Mouse (Mus musculus) lung, embryonic 16.5 days (tissue): ENCODE data around the gene Rpgr. TPM values are rescaled to one million over a fixed set of nuclear protein-coding genes. Genes with fewer than 3 reads are reported as not detected.

Experiments used
- ATAC-seq: fragments of 200-750 bp; cut with Nextera tagmentation; 2 replicates; pipeline ENCODE4 v1.8.0; 2017; ENCODE audit warnings: low read depth, mild to moderate bottlenecking, moderate library complexity
- H3K27ac ChIP-seq: fragments of 300-500 bp; sonication (generic); 2 replicates; pipeline ENCODE4 v1.5.1; 2014; ENCODE audit warnings: mild to moderate bottlenecking, control low read depth, low read length
- H3K27me3 ChIP-seq: fragments of 300-500 bp; sonication (generic); 2 replicates; pipeline ENCODE4 v1.6.1; 2014; ENCODE audit warnings: low read depth, low read length, mixed read lengths; ENCODE audit not compliant: control insufficient read depth, insufficient read depth
- H3K36me3 ChIP-seq: fragments of 300-500 bp; sonication (generic); 2 replicates; pipeline ENCODE4 v1.6.1; 2014; ENCODE audit warnings: low read length; ENCODE audit not compliant: control insufficient read depth, insufficient read depth
- H3K4me1 ChIP-seq: fragments of 300-500 bp; sonication (generic); replicated peaks from 2 replicates; pipeline ENCODE4 v1.6.1; 2014; ENCODE audit warnings: low read length, mixed read lengths; ENCODE audit not compliant: control insufficient read depth, insufficient read depth
- H3K4me2 ChIP-seq: fragments of 300-500 bp; sonication (generic); 2 replicates; pipeline ENCODE4 v1.6.1; 2014; ENCODE audit warnings: low read depth, low read length, control low read depth
- H3K4me3 ChIP-seq: fragments of 300-500 bp; sonication (generic); 2 replicates; pipeline ENCODE4 v1.5.1; 2014; ENCODE audit warnings: mild to moderate bottlenecking, low read length, control low read depth
- H3K9ac ChIP-seq: fragments of 300-500 bp; sonication (generic); 2 replicates; pipeline ENCODE4 v1.6.1; 2014; ENCODE audit warnings: low read length, control low read depth
- H3K9me3 ChIP-seq: fragments of 300-500 bp; sonication (generic); 2 replicates; pipeline ENCODE4 v1.6.1; 2016; ENCODE audit warnings: low read length; ENCODE audit not compliant: control insufficient read depth
- WGBS: fragments of 180-500 bp; shearing (Covaris S2); extraction: QIAGEN DNeasy Blood & Tissue Kit; methylation state at CpG from one replicate; pipeline ENCODE4 v1.1.7; 2014; 5-methylcytosine and 5-hydroxymethylcytosine counted together
- polyA plus RNA-seq: library from polyadenylated mRNA; unstranded; fragments of >200 nt; fragmentation: Nextera tagmentation; extraction: Ambion mirVana; gene quantifications from 2 replicates; pipeline ENCODE4 v1.2.1, GENCODE M21; 2015

The Rpgr gene
- polyA plus RNA-seq: 16.9 and 17.4 TPM in 2 replicates

DNA sequence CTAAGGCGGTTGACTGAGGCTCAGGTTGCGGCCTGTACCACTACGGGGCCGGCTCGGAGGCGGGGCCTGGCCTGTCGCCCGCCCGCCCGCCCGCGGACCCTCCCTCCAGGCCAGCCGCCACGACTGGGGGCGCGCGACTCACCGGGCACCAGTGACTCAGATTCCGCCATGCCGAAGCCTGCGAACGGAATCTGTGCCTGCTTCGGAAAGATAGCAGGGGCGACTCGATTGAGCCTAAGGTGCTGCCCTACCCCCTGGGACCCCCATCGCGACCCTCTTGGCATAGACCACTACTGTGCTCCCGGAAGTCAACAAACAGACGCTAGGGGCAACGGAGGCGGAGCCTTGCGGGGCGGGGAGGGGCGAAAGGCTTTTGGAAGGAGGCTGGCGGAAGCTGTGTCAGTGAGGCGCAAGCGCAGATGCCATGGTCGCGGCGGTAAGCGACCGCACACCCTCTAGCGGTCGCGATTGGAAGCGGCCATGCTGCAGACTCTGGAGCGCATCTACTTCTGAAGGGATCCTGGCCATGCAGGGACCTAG lies at the start of gene Rpgr:
Rpgr (minus strand) TSS at position 511 of the 540 bp plus-strand sequence.
- H3K27ac ChIP-seq: peak within 1 kb of the TSS; percentile 71
- WGBS: 12% methylated on average over 39 of the region's 47 CpGs
- ATAC-seq: peak; percentile 100
- peak within 1 kb of the TSS; percentile 58 for H3K4me3 ChIP-seq
- H3K4me1 ChIP-seq: no peaks in the 10 kb centered on the region
- H3K9me3 ChIP-seq: no peaks in the 10 kb centered on the region; the same call in 1 of the 2 replicates
- no peaks in the 10 kb centered on the region for H3K36me3 ChIP-seq
- no peaks in the 10 kb centered on the region for H3K27me3 ChIP-seq
- peak within 1 kb of the TSS; percentile 56 for H3K4me2 ChIP-seq
- peak within 1 kb of the TSS; percentile 65 for H3K9ac ChIP-seq

DNA sequence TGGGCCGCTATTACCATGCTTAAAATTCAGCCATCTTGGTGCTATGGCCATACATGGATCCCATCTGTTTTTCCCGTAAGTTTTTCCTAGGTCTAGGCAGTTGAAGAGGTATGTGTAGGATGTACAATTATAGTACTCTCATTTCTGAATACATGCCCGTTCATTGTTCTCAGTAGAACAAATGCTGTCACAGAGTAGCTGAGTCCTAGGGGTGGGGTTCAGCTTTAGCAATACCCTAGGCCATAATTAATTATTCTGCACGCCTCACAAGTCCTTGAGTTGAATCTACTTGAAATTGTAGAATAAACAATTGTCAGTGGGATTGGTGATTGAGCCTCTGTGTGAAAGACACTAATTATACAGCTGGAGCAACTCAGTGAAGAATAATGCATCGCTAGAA lies 41.5 kb upstream of the Rpgr start:
- H3K4me3 ChIP-seq: no peak overlapping the region
- H3K27ac ChIP-seq: no peak overlapping the region
- WGBS: 64% methylated on average over 5 of the region's 5 CpGs
- no peak overlapping the region for H3K9ac ChIP-seq
- no peaks in the 10 kb centered on the region for H3K36me3 ChIP-seq
- no peaks in the 10 kb centered on the region for H3K27me3 ChIP-seq
- no peak overlapping the region for H3K4me2 ChIP-seq
- ATAC-seq: 0 out of 2 replicates have a peak, but pooled peaks have one; percentile 45
- H3K9me3 ChIP-seq: no peaks in the 10 kb centered on the region
- no peaks in the 10 kb centered on the region for H3K4me1 ChIP-seq

DNA sequence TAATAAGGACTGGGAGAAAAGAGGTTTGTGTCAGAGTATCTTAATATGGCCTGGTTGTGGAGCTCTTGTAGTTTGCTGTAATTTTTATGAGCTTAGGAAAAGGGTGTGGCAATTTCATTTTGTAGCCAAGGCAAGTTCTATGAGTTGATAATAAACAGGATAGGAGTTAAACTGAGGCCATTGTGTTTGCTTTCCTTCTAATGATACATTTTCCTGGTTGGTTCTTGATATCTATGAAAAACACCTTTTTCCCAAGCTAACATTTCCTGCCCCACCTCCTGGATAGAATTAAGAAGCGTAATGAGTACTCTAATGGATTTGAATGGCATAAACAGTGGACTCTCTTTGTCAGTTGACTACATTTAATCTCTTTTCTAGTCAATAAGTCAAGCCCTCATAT lies 41.1 kb upstream of the Rpgr start:
- H3K9me3 ChIP-seq: no peaks in the 10 kb centered on the region
- H3K27ac ChIP-seq: no peak overlapping the region
- H3K4me2 ChIP-seq: no peak overlapping the region
- no peaks in the 10 kb centered on the region for H3K36me3 ChIP-seq
- 57% methylated on average over 1 of the region's 1 CpGs for WGBS
- ATAC-seq: 0 out of 2 replicates have a peak, but pooled peaks have one; percentile 5
- H3K4me3 ChIP-seq: no peak overlapping the region
- H3K9ac ChIP-seq: no peak overlapping the region
- no peaks in the 10 kb centered on the region for H3K27me3 ChIP-seq
- H3K4me1 ChIP-seq: no peaks in the 10 kb centered on the region

DNA sequence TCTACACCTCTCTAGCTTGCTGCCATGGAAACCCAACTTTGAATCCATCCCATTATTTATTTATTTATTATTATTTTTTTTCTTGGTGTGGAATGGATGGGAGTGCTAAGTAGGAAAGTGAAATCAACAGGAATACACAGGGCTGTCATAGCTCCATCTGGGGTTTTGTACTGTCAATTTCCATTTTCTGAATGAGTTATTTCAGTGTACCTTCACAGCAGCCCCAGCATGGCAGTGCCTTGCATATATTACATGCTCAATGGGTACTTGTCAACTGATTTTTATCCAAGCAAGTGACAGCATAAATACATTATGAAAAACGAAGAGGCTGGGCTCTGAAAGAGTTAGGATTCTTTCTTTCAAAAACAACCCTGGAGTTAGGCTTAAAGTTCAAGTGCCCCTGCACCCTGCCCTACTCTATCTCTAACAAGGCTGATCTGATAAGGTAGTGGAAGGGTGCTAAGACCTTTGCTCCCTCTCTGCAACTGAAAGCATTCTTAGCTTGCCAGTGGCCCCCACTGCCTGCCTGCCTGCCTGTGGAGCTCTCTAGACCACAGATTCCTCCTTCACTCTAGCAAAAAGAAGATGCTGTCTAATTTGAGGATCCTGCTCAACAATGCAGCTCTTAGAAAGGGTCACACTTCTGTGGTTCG lies 35.3 kb upstream of the Rpgr start, which contains the start of gene Otc:
Otc (plus strand) TSS at position 454 of the 653 bp plus-strand sequence.
- WGBS: 30% methylated on average over 2 of the region's 2 CpGs

DNA sequence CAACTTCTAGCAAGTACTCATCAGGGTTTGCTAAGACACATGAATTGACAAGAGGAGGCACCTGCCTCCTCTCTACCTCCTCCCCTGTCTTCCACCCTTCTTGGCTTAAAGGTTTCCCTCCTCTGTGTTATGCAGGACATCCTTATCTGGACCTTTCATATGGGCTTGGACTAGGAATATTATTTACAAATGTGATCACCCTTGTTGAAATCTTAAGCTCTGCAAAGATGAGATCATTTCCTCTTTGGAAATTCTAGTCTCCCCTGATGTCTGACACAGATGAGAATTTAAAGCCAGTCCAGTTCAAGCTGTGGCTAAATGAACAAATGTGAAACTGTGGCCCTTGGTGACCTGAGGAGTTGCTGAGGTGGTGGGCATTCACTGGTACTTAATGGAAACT lies 34.6 kb upstream of the Rpgr start:
- Histone ChIP-seq H3K4me1 (no peaks in the 10 kb centered on the region), H3K9me3 (no peaks in the 10 kb centered on the region), H3K9ac (no peak overlapping the region), H3K27me3 (no peaks in the 10 kb centered on the region), H3K4me2 (no peak overlapping the region), H3K4me3 (no peak overlapping the region), H3K36me3 (no peaks in the 10 kb centered on the region), H3K27ac (no peak overlapping the region)
- ATAC-seq: no peak

More for the DNA sequence above, 35.3 kb upstream of the Rpgr start, which contains the start of gene Otc:
- H3K4me2 ChIP-seq: no peak within 1 kb of the TSS
- no peaks in the 10 kb centered on the region for H3K4me1 ChIP-seq
- no peaks in the 10 kb centered on the region for H3K27me3 ChIP-seq
- no peaks in the 10 kb centered on the region for H3K9me3 ChIP-seq
- H3K9ac ChIP-seq: no peak within 1 kb of the TSS
- no peak within 1 kb of the TSS for H3K27ac ChIP-seq
- H3K36me3 ChIP-seq: no peaks in the 10 kb centered on the region
- ATAC-seq: no peak
- no peak within 1 kb of the TSS for H3K4me3 ChIP-seq

DNA sequence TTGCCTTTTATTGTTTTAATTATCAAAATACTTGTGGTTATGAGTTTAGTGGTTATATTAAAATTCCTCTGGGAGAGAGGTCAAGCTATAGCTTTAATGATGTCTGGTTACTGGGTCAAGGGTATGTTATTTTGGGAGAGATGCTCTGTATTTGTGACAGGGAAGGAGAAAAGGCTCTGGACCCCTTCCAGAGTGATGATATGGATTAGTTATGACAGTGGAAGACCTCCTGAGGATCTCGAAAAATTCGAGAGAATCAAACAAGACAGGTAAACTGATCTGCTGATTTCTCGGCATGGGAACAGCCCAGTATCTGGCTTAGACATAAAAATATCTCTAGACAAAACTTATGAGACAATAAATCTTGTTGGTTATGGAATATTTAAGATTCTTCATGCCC lies 27.2 kb upstream of the Rpgr start:
- 65% methylated on average over 3 of the region's 3 CpGs for WGBS

DNA sequence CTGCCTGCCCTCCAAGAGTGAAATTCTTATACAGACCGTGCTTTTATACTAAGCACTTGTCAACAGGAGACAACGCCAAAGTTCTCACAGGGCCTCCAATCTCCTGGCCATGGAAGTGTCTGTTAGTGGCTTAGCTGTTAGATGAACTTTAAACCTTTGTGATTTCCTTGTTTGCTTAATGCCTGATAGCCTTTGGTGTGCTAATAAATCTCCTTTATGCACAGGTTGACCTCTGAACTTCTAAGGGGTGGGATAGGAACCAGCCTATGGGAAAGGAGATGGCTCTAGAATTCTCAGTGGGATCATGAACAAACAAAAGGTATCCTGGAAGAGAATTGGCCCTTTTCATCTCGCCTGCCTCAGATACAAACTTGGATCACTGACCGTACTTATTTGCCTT lies 22.8 kb upstream of the Rpgr start:
- H3K9ac ChIP-seq: no peak overlapping the region
- no peaks in the 10 kb centered on the region for H3K9me3 ChIP-seq
- no peaks in the 10 kb centered on the region for H3K36me3 ChIP-seq
- ATAC-seq: no peak
- H3K4me3 ChIP-seq: no peak overlapping the region
- H3K27me3 ChIP-seq: no peaks in the 10 kb centered on the region
- no peak overlapping the region for H3K4me2 ChIP-seq
- no peaks in the 10 kb centered on the region for H3K4me1 ChIP-seq
- 33% methylated on average over 4 of the region's 4 CpGs for WGBS
- no peak overlapping the region for H3K27ac ChIP-seq

More for the DNA sequence above, 27.2 kb upstream of the Rpgr start:
- Histone ChIP-seq H3K27ac (no peak overlapping the region), H3K4me3 (no peak overlapping the region), H3K9me3 (no peaks in the 10 kb centered on the region), H3K4me1 (no peaks in the 10 kb centered on the region), H3K9ac (no peak overlapping the region), H3K36me3 (no peaks in the 10 kb centered on the region), H3K4me2 (no peak overlapping the region), H3K27me3 (no peaks in the 10 kb centered on the region)
- ATAC-seq: no peak

DNA sequence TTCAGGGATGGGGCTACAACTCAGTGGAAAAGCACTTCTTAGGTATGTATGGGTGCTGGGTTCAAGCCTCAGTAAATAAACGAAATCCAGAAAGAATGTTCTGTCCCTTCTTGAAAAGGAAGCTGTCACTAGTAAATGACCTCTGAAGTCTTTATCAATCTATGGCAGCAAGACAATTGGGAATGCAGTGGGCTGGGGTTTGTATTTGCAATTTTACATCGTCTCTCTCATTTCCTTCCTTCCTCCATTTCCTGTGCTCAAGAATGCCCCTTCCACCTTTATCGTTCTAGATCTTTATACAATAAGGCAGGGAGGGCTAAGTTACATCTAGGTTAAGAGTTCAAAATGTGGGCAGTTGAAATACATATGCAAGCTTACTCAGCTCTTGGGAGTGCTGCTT lies 17.9 kb upstream of the Rpgr start:
- no peak overlapping the region for H3K4me3 ChIP-seq
- H3K9me3 ChIP-seq: no peaks in the 10 kb centered on the region
- no peak for ATAC-seq
- no peak overlapping the region for H3K9ac ChIP-seq
- 48% methylated on average over 3 of the region's 3 CpGs for WGBS
- no peaks in the 10 kb centered on the region for H3K27me3 ChIP-seq
- no peak overlapping the region for H3K27ac ChIP-seq
- H3K4me2 ChIP-seq: no peak overlapping the region
- no peaks in the 10 kb centered on the region for H3K36me3 ChIP-seq
- no peaks in the 10 kb centered on the region for H3K4me1 ChIP-seq

DNA sequence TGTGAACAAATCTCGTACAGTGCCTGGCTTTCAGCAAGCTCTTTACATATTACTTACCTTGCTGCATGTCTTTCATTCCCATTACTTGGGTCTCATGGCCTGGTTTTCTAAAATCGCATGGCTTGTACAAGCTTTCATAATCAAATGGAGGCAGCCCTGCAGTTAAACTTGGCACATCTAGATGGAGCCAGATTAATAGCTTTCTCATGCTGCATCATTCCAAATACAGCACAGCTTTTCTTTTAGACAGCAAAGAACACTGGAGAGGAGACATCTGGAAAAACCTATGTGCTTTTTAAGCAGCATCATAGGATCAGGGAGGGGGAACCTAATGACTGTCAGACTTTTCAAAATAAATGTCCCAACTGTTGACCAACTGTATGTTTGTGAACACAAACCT lies 16.3 kb upstream of the Rpgr start:
- Histone ChIP-seq H3K9me3 (no peaks in the 10 kb centered on the region), H3K4me1 (no peaks in the 10 kb centered on the region), H3K4me2 (no peak overlapping the region), H3K4me3 (no peak overlapping the region), H3K27me3 (no peaks in the 10 kb centered on the region), H3K27ac (no peak overlapping the region), H3K9ac (no peak overlapping the region), H3K36me3 (no peaks in the 10 kb centered on the region)
- WGBS: 61% methylated on average over 2 of the region's 2 CpGs
- ATAC-seq: no peak
